Mouse (Mus musculus): ENCODE data around the gene Gm20388. TPM values are rescaled to one million over a fixed set of nuclear protein-coding genes. Genes with fewer than 3 reads are reported as not detected.

Gm20388 gene
- polyA plus RNA-seq, 1 experiment from 2014 or later, result 12.4 TPM

- Histone ChIP-seq H3K4me2 (ENCODE audit: low read length) (no peak overlapping the region), H3K4me1 (ENCODE audit: control insufficient read depth, insufficient read depth, low read depth, low read length) (no peaks in the 10 kb centered on the region), H3K9ac (ENCODE audit: low read depth, low read length) (no peak overlapping the region), H3K4me3 (ENCODE audit: low read length) (no peak overlapping the region), H3K36me3 (ENCODE audit: control insufficient read depth, insufficient read depth, low read length) (no peaks in the 10 kb centered on the region), H3K27me3 (replicated peaks; ENCODE audit: control insufficient read depth, insufficient read depth, low read length) (no peaks in the 10 kb centered on the region), H3K9me3 (ENCODE audit: control insufficient read depth, low read length) (no peaks in the 10 kb centered on the region), H3K27ac (ENCODE audit: low read depth, low read length) (no peak overlapping the region)
- WGBS, result 57% methylated on average over 13 of the region's 13 CpGs
- ATAC-seq, result no peak
These were observed 1432.3 kb downstream of the Gm20388 start for GRCm38 (mm10) chr8:121342931-121343330.

GRCm38 (mm10) chr8:121344486-121344885, 1433.8 kb downstream of the Gm20388 start:
- Histone ChIP-seq H3K27me3 (replicated peaks; ENCODE audit: control insufficient read depth, insufficient read depth, low read length) (no peaks in the 10 kb centered on the region), H3K4me2 (ENCODE audit: low read length) (no peak overlapping the region), H3K4me1 (ENCODE audit: control insufficient read depth, insufficient read depth, low read depth, low read length) (no peaks in the 10 kb centered on the region), H3K4me3 (ENCODE audit: low read length) (no peak overlapping the region), H3K9ac (ENCODE audit: low read depth, low read length) (no peak overlapping the region), H3K36me3 (ENCODE audit: control insufficient read depth, insufficient read depth, low read length) (no peaks in the 10 kb centered on the region), H3K9me3 (ENCODE audit: control insufficient read depth, low read length) (no peaks in the 10 kb centered on the region), H3K27ac (ENCODE audit: low read depth, low read length) (no peak overlapping the region)
- ATAC-seq, result no peak
- WGBS, result 84% methylated on average over 9 of the region's 9 CpGs

- WGBS, result 80% methylated on average over 13 of the region's 13 CpGs
- Histone ChIP-seq H3K4me2 (ENCODE audit: low read length) (no peak overlapping the region), H3K4me3 (ENCODE audit: low read length) (no peak overlapping the region), H3K9ac (ENCODE audit: low read depth, low read length) (no peak overlapping the region), H3K27me3 (replicated peaks; ENCODE audit: control insufficient read depth, insufficient read depth, low read length) (no peaks in the 10 kb centered on the region), H3K9me3 (ENCODE audit: control insufficient read depth, low read length) (no peaks in the 10 kb centered on the region), H3K27ac (ENCODE audit: low read depth, low read length) (no peak overlapping the region), H3K36me3 (ENCODE audit: control insufficient read depth, insufficient read depth, low read length) (no peaks in the 10 kb centered on the region), H3K4me1 (ENCODE audit: control insufficient read depth, insufficient read depth, low read depth, low read length) (no peaks in the 10 kb centered on the region)
- ATAC-seq, result no peak
These were observed 1435.5 kb downstream of the Gm20388 start for GRCm38 (mm10) chr8:121346175-121346574.

GRCm38 (mm10) chr8:121346862-121347261, 1436.2 kb downstream of the Gm20388 start:
- H3K36me3 ChIP-seq (ENCODE audit: control insufficient read depth, insufficient read depth, low read length), result no peaks in the 10 kb centered on the region
- WGBS, result 72% methylated on average over 9 of the region's 9 CpGs
- no peaks in the 10 kb centered on the region for H3K4me1 ChIP-seq (ENCODE audit: control insufficient read depth, insufficient read depth, low read depth, low read length)
- no peak overlapping the region for H3K27ac ChIP-seq (ENCODE audit: low read depth, low read length)
- no peaks in the 10 kb centered on the region for H3K27me3 ChIP-seq (replicated peaks; ENCODE audit: control insufficient read depth, insufficient read depth, low read length)
- no peak overlapping the region for H3K4me2 ChIP-seq (ENCODE audit: low read length)
- H3K9ac ChIP-seq (ENCODE audit: low read depth, low read length), result no peak overlapping the region
- no peak overlapping the region for H3K4me3 ChIP-seq (ENCODE audit: low read length)
- no peak for ATAC-seq
- H3K9me3 ChIP-seq (ENCODE audit: control insufficient read depth, low read length), result no peaks in the 10 kb centered on the region

- 32% methylated on average over 4 of the region's 4 CpGs for WGBS
- Histone ChIP-seq H3K4me1 (ENCODE audit: control insufficient read depth, insufficient read depth, low read depth, low read length) (no peaks in the 10 kb centered on the region), H3K27ac (ENCODE audit: low read depth, low read length) (no peak overlapping the region), H3K4me3 (ENCODE audit: low read length) (no peak overlapping the region), H3K9ac (ENCODE audit: low read depth, low read length) (no peak overlapping the region), H3K9me3 (ENCODE audit: control insufficient read depth, low read length) (no peaks in the 10 kb centered on the region), H3K4me2 (ENCODE audit: low read length) (no peak overlapping the region), H3K27me3 (replicated peaks; ENCODE audit: control insufficient read depth, insufficient read depth, low read length) (no peaks in the 10 kb centered on the region), H3K36me3 (ENCODE audit: control insufficient read depth, insufficient read depth, low read length) (no peaks in the 10 kb centered on the region)
- no peak for ATAC-seq
These were observed 1438.4 kb downstream of the Gm20388 start for GRCm38 (mm10) chr8:121348998-121349397.

- Histone ChIP-seq H3K4me1 (ENCODE audit: control insufficient read depth, insufficient read depth, low read depth, low read length) (no peaks in the 10 kb centered on the region), H3K27ac (ENCODE audit: low read depth, low read length) (no peak overlapping the region), H3K36me3 (ENCODE audit: control insufficient read depth, insufficient read depth, low read length) (no peaks in the 10 kb centered on the region), H3K27me3 (replicated peaks; ENCODE audit: control insufficient read depth, insufficient read depth, low read length) (no peaks in the 10 kb centered on the region), H3K9me3 (ENCODE audit: control insufficient read depth, low read length) (no peaks in the 10 kb centered on the region), H3K4me2 (ENCODE audit: low read length) (no peak overlapping the region), H3K9ac (ENCODE audit: low read depth, low read length) (no peak overlapping the region), H3K4me3 (ENCODE audit: low read length) (no peak overlapping the region)
- WGBS, result 84% methylated on average over 9 of the region's 9 CpGs
- no peak for ATAC-seq
These were observed 1440.2 kb downstream of the Gm20388 start for GRCm38 (mm10) chr8:121350803-121351202.

- H3K36me3 ChIP-seq (ENCODE audit: control insufficient read depth, insufficient read depth, low read length), result no peaks in the 10 kb centered on the region
- no peak for ATAC-seq
- H3K9me3 ChIP-seq (ENCODE audit: control insufficient read depth, low read length), result no peaks in the 10 kb centered on the region
- H3K4me2 ChIP-seq (ENCODE audit: low read length), result no peak overlapping the region
- 73% methylated on average over 10 of the region's 10 CpGs for WGBS
- H3K27me3 ChIP-seq (replicated peaks; ENCODE audit: control insufficient read depth, insufficient read depth, low read length), result no peaks in the 10 kb centered on the region
- H3K9ac ChIP-seq (ENCODE audit: low read depth, low read length), result no peak overlapping the region
- peaks cover 8% of the 10 kb centered on the region for H3K4me1 ChIP-seq (ENCODE audit: control insufficient read depth, insufficient read depth, low read depth, low read length)
- H3K27ac ChIP-seq (ENCODE audit: low read depth, low read length), result no peak overlapping the region
- no peak overlapping the region for H3K4me3 ChIP-seq (ENCODE audit: low read length)
These were observed 1444.2 kb downstream of the Gm20388 start for GRCm38 (mm10) chr8:121354844-121355243.

- H3K4me1 ChIP-seq (ENCODE audit: control insufficient read depth, insufficient read depth, low read depth, low read length), result peaks cover 8% of the 10 kb centered on the region
- WGBS, result 91% methylated on average over 4 of the region's 4 CpGs
These were observed 1446.8 kb downstream of the Gm20388 start for GRCm38 (mm10) chr8:121357451-121357850.

GRCm38 (mm10) chr8:121358609-121359008, 1448.0 kb downstream of the Gm20388 start:
- no peak overlapping the region for H3K4me2 ChIP-seq (ENCODE audit: low read length)
- ATAC-seq, result no peak
- 71% methylated on average over 4 of the region's 4 CpGs for WGBS
- no peaks in the 10 kb centered on the region for H3K9me3 ChIP-seq (ENCODE audit: control insufficient read depth, low read length)
- H3K36me3 ChIP-seq (ENCODE audit: control insufficient read depth, insufficient read depth, low read length), result no peaks in the 10 kb centered on the region
- H3K27me3 ChIP-seq (replicated peaks; ENCODE audit: control insufficient read depth, insufficient read depth, low read length), result no peaks in the 10 kb centered on the region
- H3K9ac ChIP-seq (ENCODE audit: low read depth, low read length), result no peak overlapping the region
- H3K4me1 ChIP-seq (ENCODE audit: control insufficient read depth, insufficient read depth, low read depth, low read length), result peaks cover 8% of the 10 kb centered on the region
- H3K4me3 ChIP-seq (ENCODE audit: low read length), result no peak overlapping the region
- H3K27ac ChIP-seq (ENCODE audit: low read depth, low read length), result no peak overlapping the region

More at GRCm38 (mm10) chr8:121357451-121357850, 1446.8 kb downstream of the Gm20388 start:
- Histone ChIP-seq H3K9me3 (ENCODE audit: control insufficient read depth, low read length) (no peaks in the 10 kb centered on the region), H3K4me3 (ENCODE audit: low read length) (no peak overlapping the region), H3K27me3 (replicated peaks; ENCODE audit: control insufficient read depth, insufficient read depth, low read length) (no peaks in the 10 kb centered on the region), H3K27ac (ENCODE audit: low read depth, low read length) (no peak overlapping the region), H3K4me2 (ENCODE audit: low read length) (no peak overlapping the region), H3K36me3 (ENCODE audit: control insufficient read depth, insufficient read depth, low read length) (no peaks in the 10 kb centered on the region), H3K9ac (ENCODE audit: low read depth, low read length) (no peak overlapping the region)
- ATAC-seq, result no peak
